Mouse (Mus musculus) frontal cortex, postnatal 10 days (tissue): ENCODE data around the gene Vmp1.

Source experiments
- DNase-seq, 2 experiments: peaks; one replicate each; pipeline ENCODE4 v3.0.0; 2022; ENCODE audit warnings: low spot score in 2 of 2, mixed read lengths in 1 of 2

Gene Vmp1

GRCm38 (mm10) chr11:86672772-86673171, 10.9 kb downstream of the Vmp1 start:
- DNase-seq, result no peak

- DNase-seq, result no peak
Measured at GRCm38 (mm10) chr11:86671041-86671675, 12.5 kb downstream of the Vmp1 start.

- no peak for DNase-seq
Measured at GRCm38 (mm10) chr11:86668169-86668568, 15.5 kb downstream of the Vmp1 start.

GRCm38 (mm10) chr11:86667553-86667952, 16.1 kb downstream of the Vmp1 start:
- DNase-seq, result no peak

- no peak for DNase-seq
Measured at GRCm38 (mm10) chr11:86664406-86664805, 19.2 kb downstream of the Vmp1 start.

- no peak for DNase-seq
Measured at GRCm38 (mm10) chr11:86663977-86664376, 19.7 kb downstream of the Vmp1 start.

- no peak for DNase-seq
Measured at GRCm38 (mm10) chr11:86662986-86663895, 20.4 kb downstream of the Vmp1 start.

GRCm38 (mm10) chr11:86657863-86658262, 25.8 kb downstream of the Vmp1 start:
- DNase-seq, result no peak

GRCm38 (mm10) chr11:86656849-86657567, 26.6 kb downstream of the Vmp1 start:
- no peak for DNase-seq

GRCm38 (mm10) chr11:86655671-86656070, 28.0 kb downstream of the Vmp1 start:
- no peak for DNase-seq

- no peak for DNase-seq
Measured at GRCm38 (mm10) chr11:86654096-86654495, 29.5 kb downstream of the Vmp1 start.

- peak in 1 of 2 experiments; percentile 19 for DNase-seq
Measured at GRCm38 (mm10) chr11:86653446-86653845, 30.2 kb downstream of the Vmp1 start.

GRCm38 (mm10) chr11:86652578-86652979, 31.1 kb downstream of the Vmp1 start:
- DNase-seq, result no peak

GRCm38 (mm10) chr11:86650676-86651075, 33.0 kb downstream of the Vmp1 start:
- DNase-seq, result no peak

- DNase-seq, result no peak
Measured at GRCm38 (mm10) chr11:86649542-86649941, 34.1 kb downstream of the Vmp1 start.

GRCm38 (mm10) chr11:86647706-86648447, 35.8 kb downstream of the Vmp1 start:
- no peak for DNase-seq

GRCm38 (mm10) chr11:86646885-86647459, 36.7 kb downstream of the Vmp1 start:
- no peak for DNase-seq

- no peak for DNase-seq
Measured at GRCm38 (mm10) chr11:86646136-86646834, 37.4 kb downstream of the Vmp1 start.

- DNase-seq, result no peak
Measured at GRCm38 (mm10) chr11:86644553-86644952, 39.1 kb downstream of the Vmp1 start.

GRCm38 (mm10) chr11:86641714-86642113, 41.9 kb downstream of the Vmp1 start:
- DNase-seq, result no peak

- no peak for DNase-seq
Measured at GRCm38 (mm10) chr11:86637697-86638096, 45.9 kb downstream of the Vmp1 start.
